Mouse (Mus musculus) olfactory bulb, adult 2 months (tissue): ENCODE measurements around the gene Itga7. TPM values are rescaled to one million over a fixed set of nuclear protein-coding genes. Genes with fewer than 3 reads are reported as not detected.

ENCODE experiments used
- H3K27ac ChIP-seq: fragments of 200-500 bp; 2 replicates; pipeline ENCODE4 v1.5.1; 2012; ENCODE audit warnings: low read depth, low read length; ENCODE audit not compliant: insufficient read depth
- H3K4me1 ChIP-seq: fragments of 200-500 bp; 2 replicates; pipeline ENCODE4 v1.6.1; 2012; ENCODE audit warnings: low read length; ENCODE audit not compliant: control insufficient read depth, insufficient read depth
- H3K4me3 ChIP-seq: fragments of 200-500 bp; 2 replicates; pipeline ENCODE4 v1.5.1; 2012; ENCODE audit warnings: mild to moderate bottlenecking, low read depth, low read length, moderate library complexity; ENCODE audit not compliant: insufficient read depth
- CTCF ChIP-seq: fragments of 200-500 bp; IDR thresholded peaks from 2 replicates; pipeline ENCODE4 v1.5.1; 2012; ENCODE audit warnings: low read depth, mild to moderate bottlenecking, low read length, moderate library complexity; ENCODE audit not compliant: insufficient read depth
- POLR2A ChIP-seq: fragments of 200-500 bp; IDR thresholded peaks from 2 replicates; pipeline ENCODE4 v1.6.1; 2012; ENCODE audit warnings: mild to moderate bottlenecking, low read depth, low read length, moderate library complexity; ENCODE audit not compliant: insufficient read depth
- WGBS: fragments of 180-500 bp; shearing (Covaris S2); methylation state at CpG from one replicate; pipeline ENCODE4 v1.1.7; 2018; 5-methylcytosine and 5-hydroxymethylcytosine counted together
- polyA plus RNA-seq: library from polyadenylated mRNA; stranded (reverse); fragments of >200 nt; gene quantifications from 2 replicates; pipeline ENCODE4 v1.2.4, GENCODE M21; 2012; ENCODE audit warnings: low replicate concordance; ENCODE audit not compliant: missing spikeins, insufficient read depth, insufficient read length

Itga7 gene
- polyA plus RNA-seq, 1 experiment: not detected

GRCm38 (mm10) chr10:128938457-128938856, 4.8 kb downstream of the Itga7 start:
- WGBS: 69% methylated on average over 9 of the region's 9 CpGs
- Histone ChIP-seq H3K4me1 (peaks cover 10% of the 10 kb centered on the region), H3K27ac (no peak overlapping the region), H3K4me3 (no peak overlapping the region)
- TF ChIP-seq POLR2A (no peak), CTCF (no peak)

GRCm38 (mm10) chr10:128938974-128939373, 5.4 kb downstream of the Itga7 start:
- peaks cover 7% of the 10 kb centered on the region for H3K4me1 ChIP-seq
- no peak overlapping the region for H3K27ac ChIP-seq
- no peak for TF ChIP-seq CTCF
- no peak for TF ChIP-seq POLR2A
- 84% methylated on average over 5 of the region's 5 CpGs for WGBS
- H3K4me3 ChIP-seq: no peak overlapping the region

GRCm38 (mm10) chr10:128940475-128941061, 7.0 kb downstream of the Itga7 start:
- no peak overlapping the region for H3K4me3 ChIP-seq
- WGBS: 84% methylated on average over 10 of the region's 10 CpGs
- H3K4me1 ChIP-seq: no peaks in the 10 kb centered on the region
- H3K27ac ChIP-seq: no peak overlapping the region
- TF ChIP-seq CTCF (no peak), POLR2A (no peak)

- Histone ChIP-seq H3K4me3 (no peak overlapping the region), H3K4me1 (no peaks in the 10 kb centered on the region), H3K27ac (no peak overlapping the region)
- TF ChIP-seq CTCF: no peak
- no peak for TF ChIP-seq POLR2A
- 16% methylated on average over 3 of the region's 3 CpGs for WGBS
Measured at GRCm38 (mm10) chr10:128945675-128946074, 12.1 kb downstream of the Itga7 start.

- H3K27ac ChIP-seq: no peak overlapping the region
- no peak overlapping the region for H3K4me3 ChIP-seq
- WGBS: 88% methylated on average over 4 of the region's 4 CpGs
- H3K4me1 ChIP-seq: no peaks in the 10 kb centered on the region
- no peak for TF ChIP-seq POLR2A
- no peak for TF ChIP-seq CTCF
Measured at GRCm38 (mm10) chr10:128947496-128947895, 13.9 kb downstream of the Itga7 start.

GRCm38 (mm10) chr10:128950208-128950887, 16.7 kb downstream of the Itga7 start:
- TF ChIP-seq POLR2A (no peak), CTCF (no peak)
- Histone ChIP-seq H3K4me1 (no peaks in the 10 kb centered on the region), H3K27ac (no peak overlapping the region), H3K4me3 (no peak overlapping the region)
- 66% methylated on average over 16 of the region's 16 CpGs for WGBS

- Histone ChIP-seq H3K4me1 (no peaks in the 10 kb centered on the region), H3K4me3 (no peak overlapping the region), H3K27ac (no peak overlapping the region)
- TF ChIP-seq CTCF: no peak
- TF ChIP-seq POLR2A: no peak
- 76% methylated on average over 10 of the region's 10 CpGs for WGBS
Measured at GRCm38 (mm10) chr10:128958340-128958739, 24.7 kb downstream of the Itga7 start.

GRCm38 (mm10) chr10:128960142-128960541, 26.5 kb downstream of the Itga7 start:
- no peak for TF ChIP-seq POLR2A
- no peak for TF ChIP-seq CTCF
- 80% methylated on average over 4 of the region's 4 CpGs for WGBS

GRCm38 (mm10) chr10:128960590-128961584, 27.3 kb downstream of the Itga7 start, which contains the start of gene Mettl7b:
TSS of gene Mettl7b (minus strand) at chr10:128960988.
- no peak for TF ChIP-seq POLR2A
- TF ChIP-seq CTCF: no peak
- no peak within 1 kb of the TSS for H3K27ac ChIP-seq
- H3K4me3 ChIP-seq: no peak within 1 kb of the TSS
- WGBS: 87% methylated on average over 12 of the region's 12 CpGs
- no peaks in the 10 kb centered on the region for H3K4me1 ChIP-seq

More at GRCm38 (mm10) chr10:128960142-128960541, 26.5 kb downstream of the Itga7 start:
- Histone ChIP-seq H3K27ac (no peak overlapping the region), H3K4me1 (no peaks in the 10 kb centered on the region), H3K4me3 (no peak overlapping the region)
